Mouse (Mus musculus) left cerebral cortex, postnatal 36 days (tissue): ENCODE data around the gene Hrasls5. TPM values are rescaled to one million over a fixed set of nuclear protein-coding genes. Genes with fewer than 3 reads are reported as not detected.

Experiments
- DNase-seq, 2 experiments: peaks; one replicate each; pipeline ENCODE4 v3.0.0; 2021 to 2022; ENCODE audit warnings: low spot score in 2 of 2, mixed read lengths in 1 of 2
- intact Hi-C: fragments of 180-260 bp; cut with DNase I; formaldehyde crosslinking; loops from one replicate; pipeline ENCODE4 v1.15.1; 2025
- total RNA-seq, 2 experiments: library from RNA; stranded (reverse); gene quantifications; 2 replicates each; pipeline ENCODE4 v1.2.3; 2021

The Hrasls5 gene
- total RNA-seq, result not detected

GRCm38 (mm10) chr19:7611942-7612757 lies at the start of gene Hrasls5:
TSS of gene Hrasls5 (plus strand) at chr19:7612541.
- peak; percentile 51 to 67 for DNase-seq
- intact Hi-C loops, result no loop called here

- no peak for DNase-seq
- intact Hi-C loops, result no loop called here
Measured at GRCm38 (mm10) chr19:7562601-7563129, 49.7 kb upstream of the Hrasls5 start.

DNA sequence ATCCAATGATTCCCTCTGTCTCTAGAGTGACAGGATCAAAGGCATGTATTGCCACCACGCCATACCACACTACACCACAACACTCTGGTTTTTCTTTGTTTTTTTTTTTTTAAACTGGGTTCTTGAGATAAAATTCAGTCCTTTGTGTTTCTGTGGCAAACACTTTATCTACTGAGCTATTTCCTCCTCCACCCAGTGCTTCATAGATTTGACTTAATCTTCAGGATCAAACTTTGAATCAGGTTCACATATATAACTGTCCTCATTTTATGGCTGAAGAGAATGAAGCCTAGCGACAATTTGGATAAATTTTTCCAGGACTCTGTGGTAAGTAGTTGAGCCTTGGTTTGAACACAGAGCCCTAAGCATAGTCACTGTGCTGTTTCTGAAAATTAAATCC lies 48.7 kb upstream of the Hrasls5 start:
- DNase-seq, result no peak
- intact Hi-C loops, result no loop called here

- intact Hi-C loops, result no loop called here
- no peak for DNase-seq
Measured at GRCm38 (mm10) chr19:7564457-7564856, 47.9 kb upstream of the Hrasls5 start.

- DNase-seq, result peak; percentile 24 to 34
- intact Hi-C loops, result no loop called here
Measured at GRCm38 (mm10) chr19:7566826-7567225, 45.5 kb upstream of the Hrasls5 start.

- DNase-seq, result no peak
- intact Hi-C loops, result no loop called here
Measured at GRCm38 (mm10) chr19:7568364-7568763, 44.0 kb upstream of the Hrasls5 start.

DNA sequence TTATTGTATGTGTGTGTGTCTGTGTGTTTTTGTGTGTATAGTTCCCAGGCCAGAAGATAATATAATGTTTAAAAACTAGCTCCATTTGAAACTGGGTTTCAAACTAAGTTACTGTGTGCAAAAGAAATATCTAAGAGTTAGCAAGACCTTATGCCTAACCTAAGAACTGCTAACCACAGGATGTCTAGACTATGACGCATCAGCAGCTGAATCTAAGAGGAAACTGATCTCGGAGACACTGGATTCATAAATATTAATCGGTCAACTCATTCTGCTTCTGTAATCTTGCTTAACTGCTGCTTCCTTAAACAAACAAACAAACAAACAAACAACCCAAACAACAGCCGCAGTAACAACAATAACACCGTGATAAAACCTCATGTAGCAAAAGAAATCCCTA lies 42.7 kb upstream of the Hrasls5 start:
- intact Hi-C loops, result no loop called here
- DNase-seq, result no peak

GRCm38 (mm10) chr19:7576180-7576579 lies 36.2 kb upstream of the Hrasls5 start:
- no peak for DNase-seq
- intact Hi-C loops, result no loop called here

DNA sequence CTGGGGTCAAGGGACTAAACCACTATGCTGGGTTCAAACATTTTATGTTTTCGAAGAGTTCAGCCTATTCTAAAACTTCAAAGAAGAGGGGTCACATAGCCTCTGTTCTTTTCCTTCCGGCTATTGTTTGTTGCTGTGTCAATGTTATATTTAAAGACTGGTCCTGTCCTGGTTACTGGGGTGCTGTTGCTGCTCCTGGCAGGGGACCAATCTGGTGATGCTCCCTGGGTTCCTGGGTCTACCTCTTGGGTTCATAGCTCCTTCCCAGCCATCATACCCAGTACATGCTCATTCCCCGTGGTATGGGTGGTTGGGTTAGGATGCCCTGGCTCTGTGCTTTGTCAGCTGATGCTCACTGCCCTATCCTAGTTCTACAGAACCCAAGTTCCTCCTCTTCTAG lies 34.6 kb upstream of the Hrasls5 start:
- intact Hi-C loops, result no loop called here
- no peak for DNase-seq

GRCm38 (mm10) chr19:7581042-7581441 lies 31.3 kb upstream of the Hrasls5 start:
- intact Hi-C loops, result no loop called here
- DNase-seq, result no peak

DNA sequence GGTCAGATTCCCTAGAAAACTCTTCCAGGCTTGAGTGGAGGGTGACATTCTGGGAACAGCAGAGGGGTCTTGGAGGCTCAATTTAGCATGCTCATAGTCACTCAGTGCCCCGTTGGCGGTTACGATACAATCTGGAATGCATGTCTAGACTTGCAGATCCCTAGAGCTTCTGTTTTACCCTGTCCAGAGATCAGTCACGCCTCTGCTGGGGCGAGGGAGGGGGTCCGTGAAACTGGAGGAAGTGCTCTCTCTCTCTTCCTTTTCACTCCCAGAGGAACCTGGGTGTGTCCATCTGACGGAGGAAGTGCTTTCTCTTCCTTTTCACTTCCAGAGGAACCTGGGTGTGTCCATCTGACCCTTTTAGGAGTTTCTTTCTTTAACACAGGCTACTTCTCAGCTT lies 29.2 kb upstream of the Hrasls5 start:
- DNase-seq, result no peak
- intact Hi-C loops, result no loop called here

DNA sequence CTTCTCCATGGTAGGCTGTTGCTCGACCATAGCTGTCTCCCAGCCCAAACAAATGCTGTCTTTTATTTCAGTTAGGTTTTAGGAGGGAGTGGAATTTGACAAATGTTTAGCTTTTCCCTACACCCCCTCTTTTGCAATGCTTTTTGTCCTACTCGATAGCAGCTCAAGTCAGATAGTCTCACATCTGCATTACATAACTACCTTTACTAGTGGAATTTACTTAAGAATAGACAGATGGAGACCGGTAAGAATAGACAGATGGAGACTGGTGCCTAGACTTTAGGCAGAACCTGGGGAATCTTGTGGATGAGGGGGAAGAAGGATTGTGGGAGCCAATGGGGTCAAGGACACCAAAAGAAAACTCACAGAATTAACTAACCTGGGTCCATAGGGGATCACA lies 28.7 kb upstream of the Hrasls5 start:
- DNase-seq, result no peak
- intact Hi-C loops, result no loop called here

DNA sequence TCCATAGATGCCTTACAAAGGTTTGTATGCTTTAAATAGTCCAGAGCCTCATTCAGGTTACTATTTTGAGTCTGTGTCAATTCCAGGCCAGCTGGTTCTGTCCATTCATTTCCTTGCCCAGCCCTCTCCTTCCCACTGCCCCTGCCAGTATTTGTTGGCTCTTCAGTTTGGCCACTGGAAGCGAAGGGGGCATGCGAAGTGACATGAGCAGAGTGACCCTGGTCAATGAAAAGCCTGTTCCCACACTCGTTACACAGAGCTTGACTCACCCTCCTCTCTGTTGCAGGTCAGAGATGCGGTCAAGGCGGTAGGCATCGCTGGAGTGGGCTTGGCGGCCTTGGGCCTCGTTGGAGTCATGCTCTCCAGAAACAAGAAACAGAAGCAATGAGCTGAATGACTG lies 27.1 kb upstream of the Hrasls5 start:
- intact Hi-C loops, result no loop called here
- no peak for DNase-seq

DNA sequence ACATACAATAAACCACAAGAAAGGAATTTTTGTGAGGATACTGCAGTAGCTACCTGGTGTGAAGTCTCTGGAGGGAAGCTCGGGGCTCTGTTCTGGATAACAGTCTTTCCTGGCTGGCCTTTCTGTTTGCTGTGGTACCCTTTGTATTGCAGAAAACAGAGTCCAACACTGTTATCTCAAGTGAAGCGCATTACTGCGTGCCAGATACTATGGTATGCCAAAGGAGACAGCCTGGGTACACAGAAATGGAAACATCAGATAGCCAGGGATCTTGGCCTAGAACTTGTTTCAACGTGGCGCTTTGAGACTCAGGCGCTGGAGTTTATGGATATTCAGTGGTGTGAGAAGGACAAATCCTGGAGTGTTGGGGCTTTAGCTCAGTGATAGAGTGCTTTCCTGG lies 26.6 kb upstream of the Hrasls5 start:
- intact Hi-C loops, result no loop called here
- no peak for DNase-seq

DNA sequence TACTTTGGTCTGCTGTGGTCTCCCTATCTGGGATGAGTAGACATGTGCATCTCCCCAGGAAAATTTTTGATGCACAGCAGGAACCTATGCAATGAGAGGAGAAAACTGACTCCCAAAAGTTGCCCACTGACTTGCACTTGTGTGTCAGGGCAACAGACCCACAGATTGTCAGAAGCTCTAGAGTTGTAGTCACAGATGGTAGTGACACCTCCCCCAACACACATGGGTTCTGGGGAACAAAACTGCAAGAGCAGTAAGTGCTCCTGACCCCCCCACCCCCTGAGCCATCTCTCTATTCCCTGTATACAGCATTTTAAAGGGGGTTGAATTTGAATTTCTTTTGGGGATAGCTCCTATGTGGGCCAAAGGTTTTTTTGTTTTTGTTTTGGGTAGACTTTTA lies 21.5 kb upstream of the Hrasls5 start:
- intact Hi-C loops, result no loop called here
- DNase-seq, result no peak

DNA sequence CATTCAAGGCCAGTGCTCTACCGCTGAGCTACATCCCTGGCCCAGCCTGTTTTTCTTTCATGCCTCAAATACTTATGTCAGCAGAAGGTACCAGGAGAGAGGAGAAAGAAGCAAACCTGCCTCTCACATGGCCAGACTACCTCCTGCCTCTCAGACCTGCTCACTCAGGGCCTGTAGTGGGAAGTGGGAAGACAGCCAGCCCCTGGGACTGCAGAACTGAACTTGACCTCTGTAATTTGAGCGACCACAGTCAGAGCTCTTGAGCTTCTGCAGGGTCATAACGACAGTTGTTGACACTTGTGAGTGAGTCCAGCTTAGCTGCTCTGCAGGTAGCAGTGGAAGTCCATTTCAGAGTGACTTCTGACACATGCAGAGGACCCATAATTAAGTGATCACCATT lies 20.3 kb upstream of the Hrasls5 start:
- no peak for DNase-seq
- intact Hi-C loops, result no loop called here

DNA sequence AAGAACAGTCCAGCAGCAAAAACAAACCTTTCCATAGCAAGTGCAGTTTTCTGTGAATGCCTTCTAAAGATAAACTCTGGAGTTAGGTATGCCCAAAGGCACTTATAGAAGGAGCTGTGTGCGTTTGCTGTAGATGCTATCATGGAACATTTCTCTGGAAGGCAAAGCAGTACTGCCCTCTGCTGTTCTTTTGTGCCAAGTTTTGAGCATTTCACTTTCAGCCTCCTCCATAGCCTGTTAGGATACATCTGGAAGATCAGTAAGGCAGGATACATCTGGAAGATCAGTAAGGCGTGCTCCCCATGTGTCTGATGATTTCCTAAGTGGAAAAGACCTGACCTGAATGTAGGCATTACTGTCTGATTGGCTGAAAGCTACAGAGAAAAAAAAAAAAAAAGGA lies 16.8 kb upstream of the Hrasls5 start:
- peak; percentile 30 to 44 for DNase-seq
- intact Hi-C loops, result loop anchor here (1.0 kb wide), 1 partner anchor 66 kb away; no protein-coding TSS in a partner anchor

GRCm38 (mm10) chr19:7598481-7598880 lies 13.9 kb upstream of the Hrasls5 start:
- intact Hi-C loops, result no loop called here
- DNase-seq, result no peak

GRCm38 (mm10) chr19:7601551-7601950 lies 10.8 kb upstream of the Hrasls5 start:
- DNase-seq, result no peak
- intact Hi-C loops, result no loop called here

GRCm38 (mm10) chr19:7604107-7604506 lies 8.2 kb upstream of the Hrasls5 start:
- DNase-seq, result no peak
- intact Hi-C loops, result no loop called here

GRCm38 (mm10) chr19:7605013-7605412 lies 7.3 kb upstream of the Hrasls5 start:
- intact Hi-C loops, result no loop called here

More at GRCm38 (mm10) chr19:7605013-7605412, 7.3 kb upstream of the Hrasls5 start:
- DNase-seq, result no peak
